Mouse (Mus musculus) hindlimb bud, embryonic 11.5 days (tissue): ENCODE data around the gene Nav2.

ENCODE experiments used
- DNase-seq: peaks from one replicate; pipeline ENCODE4 v3.0.0-alpha.2; 2012; ENCODE audit warnings: low read depth, low spot score; ENCODE audit errors: extremely low spot score

Nav2 gene

GRCm38 (mm10) chr7:49192061-49192695 lies 283.7 kb downstream of the Nav2 start:
- DNase-seq, result no peak

DNA sequence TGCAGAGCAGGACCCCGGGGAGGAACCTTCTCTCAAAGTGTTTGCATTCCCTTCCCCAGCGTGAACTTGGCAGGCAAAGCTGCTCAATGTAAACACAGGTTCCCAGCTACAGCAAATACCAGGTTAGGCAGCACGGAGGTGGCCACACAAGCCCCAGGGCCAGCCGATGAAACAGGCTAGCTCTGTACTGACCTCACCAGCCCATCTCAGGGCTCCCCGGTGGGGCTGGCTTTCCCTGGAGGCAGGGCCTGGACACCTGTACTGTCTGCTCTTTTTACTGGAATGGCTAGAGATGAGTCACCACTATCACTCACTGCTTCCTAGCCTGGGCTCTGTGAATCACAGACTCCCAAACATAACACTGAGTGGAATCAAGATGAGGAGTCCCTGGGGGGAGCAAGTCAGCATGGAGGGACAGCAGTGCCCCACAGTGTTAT lies 287.2 kb downstream of the Nav2 start:
- DNase-seq, result no peak

GRCm38 (mm10) chr7:49199366-49199765 lies 290.9 kb downstream of the Nav2 start:
- no peak for DNase-seq

- DNase-seq, result no peak
Observed at GRCm38 (mm10) chr7:49200270-49200669, 291.8 kb downstream of the Nav2 start.

DNA sequence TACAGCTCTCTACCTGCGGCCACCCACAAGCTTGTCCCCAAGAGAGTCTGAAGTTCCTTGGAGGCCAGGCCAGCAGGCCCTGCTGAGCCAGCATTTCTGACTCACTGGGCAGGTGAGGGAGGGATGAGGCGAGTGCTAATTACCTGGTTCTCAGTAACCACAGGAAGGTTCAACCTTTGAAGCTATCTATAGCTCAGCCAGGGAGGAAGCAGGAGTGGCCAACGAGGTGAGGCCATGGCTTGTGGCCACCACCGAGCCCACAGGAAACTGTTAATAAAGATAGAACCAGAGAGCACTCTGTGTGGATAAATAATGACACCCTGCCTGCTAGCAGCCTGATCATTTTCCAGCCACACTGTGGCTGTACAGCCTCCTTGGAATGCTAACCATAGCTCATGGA lies 294.5 kb downstream of the Nav2 start:
- DNase-seq, result no peak

- no peak for DNase-seq
Observed at GRCm38 (mm10) chr7:49204856-49205255, 296.3 kb downstream of the Nav2 start.

DNA sequence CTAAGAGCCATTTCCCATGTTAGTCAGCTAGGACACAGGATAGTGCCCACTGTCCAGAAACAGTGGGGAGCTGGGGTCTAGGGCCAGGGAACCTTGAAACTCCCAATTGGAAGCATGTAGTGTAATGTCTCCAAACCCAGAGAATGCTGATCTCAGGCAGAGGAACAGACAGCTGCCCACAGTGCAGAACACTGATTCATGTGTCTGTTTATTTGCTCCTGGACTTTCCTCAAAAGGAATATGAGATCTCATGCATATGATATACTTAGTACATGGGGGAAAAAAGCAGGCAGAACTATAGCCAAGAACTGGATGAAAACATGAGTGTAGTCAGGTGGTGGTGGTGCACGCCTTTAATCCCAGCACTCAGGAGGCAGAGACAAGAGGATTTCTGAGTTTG lies 297.0 kb downstream of the Nav2 start:
- DNase-seq, result no peak

DNA sequence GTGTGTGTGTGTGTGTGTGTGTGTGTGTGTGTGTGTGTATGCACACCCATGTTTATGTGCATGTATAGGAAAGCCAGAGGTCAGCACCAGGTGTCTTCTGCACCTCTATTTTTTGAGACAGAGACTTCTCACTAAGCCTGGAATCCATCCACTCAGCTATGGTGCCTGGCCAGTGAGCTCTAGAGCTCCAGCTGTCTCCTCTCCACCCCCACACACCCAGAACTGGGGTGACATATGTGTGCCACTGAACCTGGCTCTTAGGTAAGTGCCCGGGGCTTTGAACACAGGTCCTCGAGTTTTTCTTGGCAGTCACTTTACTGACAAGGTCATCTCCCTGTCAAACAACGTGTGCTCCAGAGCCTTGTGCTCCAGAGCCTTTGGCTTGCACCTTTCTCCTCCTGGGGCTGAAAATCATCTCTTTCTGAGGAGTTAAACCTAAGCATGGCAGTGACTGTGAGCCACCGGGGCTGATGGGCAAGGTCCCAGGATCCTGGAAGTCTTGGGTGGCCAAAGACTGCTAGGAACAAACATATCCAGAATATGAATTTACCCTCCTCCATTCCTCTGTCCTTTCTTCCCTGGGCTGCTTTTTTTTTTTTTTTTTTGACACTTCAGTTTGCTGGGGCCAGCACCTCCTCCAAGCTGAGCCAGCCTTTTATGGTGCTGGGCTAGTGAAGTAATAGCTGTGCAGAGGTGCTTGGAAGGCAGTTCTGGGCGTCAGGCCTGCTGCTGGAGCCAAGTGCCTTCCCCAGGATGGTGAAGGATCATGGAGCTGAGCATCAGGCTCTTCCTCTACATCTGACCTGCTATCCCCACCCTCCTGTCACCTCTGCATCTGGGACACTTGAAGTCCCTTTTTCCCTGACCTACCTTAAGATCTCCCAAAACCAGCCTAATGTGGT lies 298.5 kb downstream of the Nav2 start:
- DNase-seq, result no peak

GRCm38 (mm10) chr7:49209526-49209925 lies 301.0 kb downstream of the Nav2 start:
- DNase-seq, result no peak

DNA sequence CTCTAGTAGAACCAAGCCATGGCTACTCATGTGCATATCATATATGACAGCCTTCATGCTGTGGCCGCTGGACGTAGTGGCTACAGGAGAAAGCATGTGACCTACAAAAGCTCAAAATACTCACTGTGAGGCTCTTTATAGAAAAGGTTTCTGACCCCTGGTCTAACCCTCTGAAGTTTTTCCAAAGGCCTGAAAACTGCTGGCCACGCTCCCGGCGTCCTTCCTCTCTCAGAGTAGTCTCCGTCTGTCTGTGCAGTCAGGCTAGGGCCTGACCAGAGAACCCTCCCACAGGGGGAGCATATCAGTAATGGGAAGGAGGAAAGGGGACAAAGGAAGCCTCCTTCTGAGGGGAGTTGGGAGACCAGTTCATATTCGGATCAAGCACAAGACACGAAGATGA lies 302.2 kb downstream of the Nav2 start:
- DNase-seq, result no peak

DNA sequence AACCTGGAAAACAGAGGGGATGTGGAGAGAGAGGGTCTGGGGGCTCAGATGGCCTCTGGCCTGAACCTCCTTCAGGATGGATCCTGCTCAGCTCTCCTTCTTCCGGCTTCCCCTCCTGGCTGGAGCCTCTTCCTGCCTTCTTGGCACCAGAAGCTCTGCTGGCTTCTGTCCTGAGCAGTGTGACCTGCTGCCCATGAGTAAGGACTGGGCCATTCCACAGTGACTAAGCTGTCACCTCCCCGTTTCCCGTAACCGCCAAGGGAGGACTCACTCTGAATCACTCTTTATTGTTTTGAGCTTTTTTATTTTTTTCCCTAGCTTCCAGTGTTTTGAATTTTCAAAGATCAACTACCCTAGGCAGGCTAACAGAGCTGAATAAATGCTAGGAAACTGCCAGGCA lies 304.5 kb downstream of the Nav2 start:
- no peak for DNase-seq

- DNase-seq, result peak; percentile 26
Observed at GRCm38 (mm10) chr7:49217786-49218185, 309.3 kb downstream of the Nav2 start.

- DNase-seq, result no peak
Observed at GRCm38 (mm10) chr7:49225741-49226140, 317.2 kb downstream of the Nav2 start.

- DNase-seq, result no peak
Observed at GRCm38 (mm10) chr7:49232969-49233368, 324.5 kb downstream of the Nav2 start.

GRCm38 (mm10) chr7:49234288-49234687 lies 325.8 kb downstream of the Nav2 start:
- DNase-seq, result no peak

DNA sequence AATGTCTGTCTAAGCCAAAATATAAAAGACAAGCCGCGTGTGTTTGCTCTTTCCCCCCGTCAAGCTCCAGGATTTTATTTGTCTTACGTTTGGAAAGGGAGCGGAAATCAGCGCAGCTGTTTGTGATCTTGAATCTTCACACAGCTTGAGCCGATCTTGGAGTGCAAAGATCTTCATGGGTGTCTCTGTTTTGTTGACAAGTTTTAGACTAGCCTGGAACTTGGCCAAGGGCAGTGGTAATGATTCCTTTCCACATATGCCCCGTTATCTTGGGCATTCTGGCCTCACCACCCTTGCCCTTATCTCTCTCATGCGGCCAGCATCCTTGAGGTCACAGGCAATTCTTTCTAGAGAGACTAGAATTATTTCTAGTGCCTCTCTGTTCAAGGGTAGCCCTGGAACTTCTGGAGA lies 326.8 kb downstream of the Nav2 start:
- DNase-seq, result no peak

- DNase-seq, result no peak
Observed at GRCm38 (mm10) chr7:49235821-49236220, 327.3 kb downstream of the Nav2 start.

DNA sequence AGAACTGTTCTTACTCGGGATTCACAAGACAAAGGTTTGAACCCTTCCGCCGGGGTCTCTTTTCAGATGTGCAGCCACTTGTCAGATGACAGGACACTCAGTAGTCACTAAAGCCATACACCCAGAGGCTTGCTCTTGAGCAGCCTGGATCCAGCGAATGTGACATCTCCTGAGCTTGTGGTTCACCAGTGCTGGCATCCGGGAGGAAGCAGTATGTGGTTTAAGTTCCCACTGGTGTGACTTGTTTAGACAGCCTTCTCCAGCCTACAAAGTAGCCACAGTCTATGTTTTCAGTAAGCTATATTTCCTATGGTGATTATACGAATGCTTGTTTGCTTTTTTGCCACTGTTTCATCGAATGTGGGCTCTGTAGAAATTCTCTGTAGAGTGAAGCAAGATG lies 331.9 kb downstream of the Nav2 start:
- no peak for DNase-seq

GRCm38 (mm10) chr7:49241229-49241751 lies 332.8 kb downstream of the Nav2 start:
- no peak for DNase-seq

DNA sequence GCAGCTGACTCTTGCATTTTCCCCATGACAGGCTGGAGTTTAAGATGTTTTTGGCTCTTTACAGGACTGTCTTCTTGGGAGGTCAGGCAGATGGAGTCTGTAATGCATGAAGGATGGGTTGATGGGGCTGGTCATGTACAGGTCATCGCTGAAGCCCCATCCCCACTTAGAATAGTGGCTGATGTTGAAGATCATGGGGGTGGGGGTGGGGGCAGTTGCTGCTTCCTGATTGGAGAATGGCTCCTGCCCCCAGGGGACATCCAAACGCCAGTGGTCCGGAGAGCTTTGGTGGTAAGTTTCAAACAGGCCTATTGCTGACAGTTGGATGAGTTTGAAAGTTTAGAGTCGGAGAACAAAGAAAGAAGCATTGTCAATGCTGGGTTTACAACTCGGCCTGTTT lies 333.7 kb downstream of the Nav2 start:
- DNase-seq, result no peak

GRCm38 (mm10) chr7:49243079-49243478 lies 334.6 kb downstream of the Nav2 start:
- DNase-seq, result no peak
